Mouse (Mus musculus): ENCODE measurements around the gene Fkbp5.

The Fkbp5 gene

DNA sequence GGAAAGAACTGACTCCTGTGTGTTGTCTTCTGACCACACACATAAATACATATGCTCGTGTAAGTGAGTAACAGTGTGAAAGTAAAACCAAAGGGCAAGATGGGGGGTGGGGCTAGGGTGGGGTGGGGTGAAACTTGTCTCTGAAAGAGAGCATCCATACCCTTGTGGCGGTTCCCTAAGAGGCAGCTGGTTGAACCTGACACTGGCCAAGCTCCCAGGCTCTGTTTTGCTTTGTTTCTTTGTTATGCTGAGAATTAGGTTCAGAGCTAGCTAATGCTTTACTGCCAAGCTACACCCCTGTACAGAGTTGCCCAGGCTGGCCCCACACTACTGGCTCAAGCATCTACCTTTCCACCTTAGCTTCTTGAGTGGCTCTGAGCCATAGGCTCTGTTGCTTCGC is 16.9 kb downstream of the Fkbp5 start:
- DNase-seq (ENCODE audit: low read depth, low spot score): no peak
- no peaks in the 10 kb centered on the region for H3K27me3 ChIP-seq (ENCODE audit: control insufficient read depth, insufficient read depth, low read length, poor library complexity, severe bottlenecking)

GRCm38 (mm10) chr17:28499190-28499589 is 18.1 kb downstream of the Fkbp5 start:
- Histone ChIP-seq H3K27me3 (ENCODE audit: control insufficient read depth, insufficient read depth, low read length, poor library complexity, severe bottlenecking) (no peaks in the 10 kb centered on the region), H3K36me3 (ENCODE audit: control insufficient read depth, insufficient read depth, low read length, poor library complexity, severe bottlenecking) (no peaks in the 10 kb centered on the region; the same call in 1 of the 2 replicates)
- no peak for DNase-seq (ENCODE audit: low read depth, low spot score)

More for the DNA sequence above, 16.9 kb downstream of the Fkbp5 start:
- H3K36me3 ChIP-seq (ENCODE audit: control insufficient read depth, insufficient read depth, low read length, poor library complexity, severe bottlenecking): no peaks in the 10 kb centered on the region; the same call in 1 of the 2 replicates

DNA sequence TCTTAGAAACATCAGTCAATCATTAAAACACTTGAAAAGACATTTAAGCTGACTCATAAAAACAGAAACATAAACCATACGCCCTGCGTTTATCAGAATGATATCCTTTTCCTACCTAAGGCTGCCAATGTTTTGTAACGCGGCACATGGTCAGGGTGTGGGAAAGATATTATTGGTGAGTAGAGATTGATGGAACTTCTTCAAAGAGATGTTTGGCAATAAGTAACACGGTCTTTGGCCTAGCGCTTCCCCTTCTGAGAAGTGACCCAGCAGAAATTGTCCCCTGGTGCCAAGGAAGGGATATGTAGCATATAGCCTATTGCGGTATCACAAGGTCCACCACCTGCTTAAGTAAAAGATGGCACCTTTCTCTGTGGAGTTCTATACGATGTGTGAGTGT is 21.5 kb downstream of the Fkbp5 start:
- no peak for DNase-seq (ENCODE audit: low read depth, low spot score)
- no peaks in the 10 kb centered on the region for H3K27me3 ChIP-seq (ENCODE audit: control insufficient read depth, insufficient read depth, low read length, poor library complexity, severe bottlenecking)
- H3K36me3 ChIP-seq (ENCODE audit: control insufficient read depth, insufficient read depth, low read length, poor library complexity, severe bottlenecking): no peaks in the 10 kb centered on the region; the same call in 1 of the 2 replicates

DNA sequence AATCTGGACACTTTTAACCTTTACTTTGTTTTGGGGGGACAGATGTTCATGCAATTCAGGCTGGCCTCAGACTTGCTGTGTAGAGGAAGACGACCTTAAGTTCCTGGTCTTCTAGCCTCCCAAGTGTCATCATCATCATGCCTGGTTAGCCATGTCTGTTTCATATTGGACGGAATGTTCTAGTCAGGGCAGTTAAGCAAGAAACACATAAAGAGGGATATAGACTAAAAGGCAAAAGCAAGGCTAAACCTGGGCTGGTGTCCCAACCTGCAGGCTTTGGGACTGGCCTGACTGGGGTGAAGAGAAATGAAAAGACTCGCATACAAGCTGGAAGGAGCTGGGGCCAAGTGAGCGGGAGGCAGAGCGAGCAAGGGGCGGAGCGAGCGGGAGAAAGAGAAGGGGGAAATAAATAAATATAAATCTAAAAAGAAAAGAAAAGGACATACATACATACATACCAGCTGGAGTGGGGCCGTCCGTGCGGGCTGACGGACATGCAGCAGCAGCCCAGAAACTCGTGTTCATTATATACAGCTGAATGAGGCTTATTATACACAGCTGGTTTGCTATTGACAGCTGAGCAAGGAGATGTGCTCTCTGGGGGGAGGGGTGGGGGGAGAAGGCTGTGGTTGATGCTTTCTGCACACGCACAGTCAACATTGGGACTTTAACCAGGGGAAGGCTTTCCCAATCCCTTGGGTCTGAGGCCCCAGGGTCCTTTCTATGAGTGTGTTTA is 26.1 kb downstream of the Fkbp5 start:
- Histone ChIP-seq H3K27me3 (ENCODE audit: control insufficient read depth, insufficient read depth, low read length, poor library complexity, severe bottlenecking) (no peaks in the 10 kb centered on the region), H3K36me3 (ENCODE audit: control insufficient read depth, insufficient read depth, low read length, poor library complexity, severe bottlenecking) (no peaks in the 10 kb centered on the region)

DNA sequence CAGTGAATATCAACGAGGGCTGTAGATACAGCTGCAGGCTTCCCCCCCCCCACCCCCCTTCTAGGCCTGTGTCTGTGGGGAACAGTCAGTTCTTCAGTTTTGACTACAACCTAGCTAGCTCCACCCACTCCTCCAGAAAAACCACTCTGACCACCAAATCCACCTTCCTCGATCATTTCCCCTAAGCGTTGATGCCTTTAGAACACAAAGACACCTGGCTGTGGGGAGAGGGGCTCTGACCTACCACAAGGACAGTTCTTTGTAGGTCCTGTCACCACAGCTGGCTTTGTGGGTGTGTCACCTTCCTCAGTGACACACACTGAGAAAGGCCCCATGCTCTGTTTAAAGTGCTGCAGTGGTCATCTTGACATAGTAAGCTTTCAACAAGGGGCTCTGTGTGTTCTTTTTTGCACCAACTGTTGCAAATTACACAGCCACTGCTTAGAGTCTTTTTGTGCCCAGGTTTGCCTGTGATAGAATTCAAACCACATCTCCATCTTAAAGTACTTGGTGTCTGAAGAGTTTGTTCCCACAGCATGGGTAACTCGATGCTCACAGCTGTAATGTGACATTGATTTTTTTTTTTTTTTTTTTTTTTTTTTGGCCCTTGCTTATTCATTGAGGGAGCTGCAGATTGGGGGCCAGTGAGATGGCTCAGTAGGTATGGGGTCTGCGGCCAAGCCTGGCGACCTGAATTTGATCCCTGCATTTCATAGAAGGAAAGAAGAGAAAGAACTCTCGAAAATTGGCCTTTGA is 28.9 kb downstream of the Fkbp5 start:
- Histone ChIP-seq H3K27me3 (ENCODE audit: control insufficient read depth, insufficient read depth, low read length, poor library complexity, severe bottlenecking) (peaks cover 2% of the 10 kb centered on the region; the same call in 1 of the 2 replicates), H3K36me3 (ENCODE audit: control insufficient read depth, insufficient read depth, low read length, poor library complexity, severe bottlenecking) (no peaks in the 10 kb centered on the region)
- DNase-seq (ENCODE audit: low read depth, low spot score): peak; percentile 29

More for the DNA sequence above, 26.1 kb downstream of the Fkbp5 start:
- no peak for DNase-seq (ENCODE audit: low read depth, low spot score)

GRCm38 (mm10) chr17:28487584-28488257 is 29.6 kb downstream of the Fkbp5 start:
- Histone ChIP-seq H3K27me3 (ENCODE audit: control insufficient read depth, insufficient read depth, low read length, poor library complexity, severe bottlenecking) (peaks cover 2% of the 10 kb centered on the region; the same call in 1 of the 2 replicates), H3K36me3 (ENCODE audit: control insufficient read depth, insufficient read depth, low read length, poor library complexity, severe bottlenecking) (no peaks in the 10 kb centered on the region)
- no peak for DNase-seq (ENCODE audit: low read depth, low spot score)

DNA sequence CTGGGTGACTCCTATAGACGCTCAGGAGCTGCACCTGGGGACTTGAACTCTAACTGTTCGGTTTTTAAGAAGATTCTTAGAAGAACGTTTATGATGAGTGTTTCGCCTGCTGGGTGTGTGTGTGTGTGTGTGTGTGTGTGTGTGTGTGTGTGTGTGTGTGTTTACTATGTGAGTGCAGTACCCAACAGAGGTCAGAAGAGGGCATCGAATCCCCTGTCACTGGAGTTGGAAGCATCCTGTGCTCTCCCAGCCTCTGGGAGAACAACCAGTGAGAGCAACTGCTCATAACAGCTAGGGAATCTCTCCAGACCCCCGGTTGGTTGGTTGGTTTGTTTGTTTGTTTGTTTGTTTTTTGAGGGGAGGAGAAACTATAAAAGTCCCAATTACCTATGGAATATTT is 30.6 kb downstream of the Fkbp5 start:
- no peaks in the 10 kb centered on the region for H3K36me3 ChIP-seq (ENCODE audit: control insufficient read depth, insufficient read depth, low read length, poor library complexity, severe bottlenecking)
- peaks cover 2% of the 10 kb centered on the region; the same call in 1 of the 2 replicates for H3K27me3 ChIP-seq (ENCODE audit: control insufficient read depth, insufficient read depth, low read length, poor library complexity, severe bottlenecking)
- no peak for DNase-seq (ENCODE audit: low read depth, low spot score)

GRCm38 (mm10) chr17:28485977-28486400 is 31.3 kb downstream of the Fkbp5 start:
- Histone ChIP-seq H3K36me3 (ENCODE audit: control insufficient read depth, insufficient read depth, low read length, poor library complexity, severe bottlenecking) (no peaks in the 10 kb centered on the region), H3K27me3 (ENCODE audit: control insufficient read depth, insufficient read depth, low read length, poor library complexity, severe bottlenecking) (peaks cover 2% of the 10 kb centered on the region; the same call in 1 of the 2 replicates)
- DNase-seq (ENCODE audit: low read depth, low spot score): peak; percentile 97

DNA sequence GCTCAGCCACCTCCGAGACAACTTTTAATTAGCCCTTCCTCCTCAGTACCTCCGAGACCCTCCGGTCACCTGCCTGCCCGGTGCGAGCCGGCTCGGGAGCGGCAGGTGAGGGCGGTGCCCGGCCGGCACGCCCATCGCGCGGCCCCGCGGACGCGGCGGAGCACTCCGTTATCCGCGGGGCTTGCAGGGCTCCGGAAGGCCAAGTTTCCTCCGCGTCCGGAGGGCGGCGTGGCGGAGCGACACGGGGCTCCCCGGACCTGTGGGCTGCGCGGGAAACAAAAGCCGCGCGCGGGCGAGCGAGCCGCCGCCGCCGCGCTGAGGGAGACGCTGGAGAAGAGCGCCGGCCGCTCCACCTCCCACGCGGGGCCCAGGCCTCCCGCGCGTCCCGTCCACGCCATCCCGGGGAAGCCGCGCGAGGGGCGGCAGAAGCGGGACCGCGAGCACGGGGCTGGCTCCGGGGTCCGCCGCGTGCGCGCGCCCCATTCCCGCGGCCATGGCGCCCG is 31.8 kb downstream of the Fkbp5 start:
- DNase-seq (ENCODE audit: low read depth, low spot score): peak; percentile 55
- peaks cover 2% of the 10 kb centered on the region; the same call in 1 of the 2 replicates for H3K27me3 ChIP-seq (ENCODE audit: control insufficient read depth, insufficient read depth, low read length, poor library complexity, severe bottlenecking)
- H3K36me3 ChIP-seq (ENCODE audit: control insufficient read depth, insufficient read depth, low read length, poor library complexity, severe bottlenecking): no peaks in the 10 kb centered on the region

GRCm38 (mm10) chr17:28484704-28485445 is 32.5 kb downstream of the Fkbp5 start:
- peak; percentile 14 for DNase-seq (ENCODE audit: low read depth, low spot score)
- Histone ChIP-seq H3K27me3 (ENCODE audit: control insufficient read depth, insufficient read depth, low read length, poor library complexity, severe bottlenecking) (peaks cover 2% of the 10 kb centered on the region; the same call in 1 of the 2 replicates), H3K36me3 (ENCODE audit: control insufficient read depth, insufficient read depth, low read length, poor library complexity, severe bottlenecking) (no peaks in the 10 kb centered on the region)

DNA sequence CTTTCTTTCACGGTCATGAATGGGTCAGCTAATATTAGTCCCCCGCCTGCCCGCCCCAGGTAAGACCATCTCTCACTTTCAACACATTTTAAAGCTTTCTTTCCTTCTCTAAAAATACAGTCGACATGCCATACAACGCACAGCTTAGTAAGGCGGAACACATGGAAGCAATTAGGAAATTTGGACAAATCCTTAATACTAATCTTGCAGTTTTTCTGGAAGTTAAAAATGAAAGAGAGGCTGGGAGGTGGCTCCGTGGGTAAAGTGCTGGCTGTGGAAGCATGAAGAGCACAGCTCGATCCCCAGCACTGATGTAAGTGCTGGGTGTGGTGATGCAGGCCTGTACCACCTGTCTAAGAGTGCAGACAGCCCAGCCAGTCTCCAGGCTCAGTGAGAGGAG is 39.9 kb downstream of the Fkbp5 start:
- DNase-seq (ENCODE audit: low read depth, low spot score): no peak
- H3K27me3 ChIP-seq (ENCODE audit: control insufficient read depth, insufficient read depth, low read length, poor library complexity, severe bottlenecking): no peaks in the 10 kb centered on the region
- no peaks in the 10 kb centered on the region for H3K36me3 ChIP-seq (ENCODE audit: control insufficient read depth, insufficient read depth, low read length, poor library complexity, severe bottlenecking)

DNA sequence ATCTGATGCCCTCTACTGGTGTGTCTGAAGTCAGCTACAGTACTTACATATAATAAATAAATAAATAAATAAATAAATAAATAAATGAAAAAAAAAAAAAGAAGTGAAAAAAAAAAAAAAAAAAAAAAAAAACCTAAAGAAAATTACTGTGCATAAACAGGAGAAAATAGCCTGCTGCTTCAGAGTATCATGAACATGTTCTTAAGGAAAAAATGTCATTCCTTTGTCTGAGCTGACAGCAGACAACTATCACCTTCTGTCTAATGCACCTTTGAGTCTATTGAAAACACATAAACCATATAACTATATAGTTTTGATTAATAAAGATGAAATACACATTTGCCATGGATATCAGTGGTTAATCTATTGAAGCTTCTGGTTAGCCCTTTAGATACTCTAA is 40.9 kb downstream of the Fkbp5 start:
- DNase-seq (ENCODE audit: low read depth, low spot score): no peak
- no peaks in the 10 kb centered on the region for H3K27me3 ChIP-seq (ENCODE audit: control insufficient read depth, insufficient read depth, low read length, poor library complexity, severe bottlenecking)
- no peaks in the 10 kb centered on the region for H3K36me3 ChIP-seq (ENCODE audit: control insufficient read depth, insufficient read depth, low read length, poor library complexity, severe bottlenecking)

DNA sequence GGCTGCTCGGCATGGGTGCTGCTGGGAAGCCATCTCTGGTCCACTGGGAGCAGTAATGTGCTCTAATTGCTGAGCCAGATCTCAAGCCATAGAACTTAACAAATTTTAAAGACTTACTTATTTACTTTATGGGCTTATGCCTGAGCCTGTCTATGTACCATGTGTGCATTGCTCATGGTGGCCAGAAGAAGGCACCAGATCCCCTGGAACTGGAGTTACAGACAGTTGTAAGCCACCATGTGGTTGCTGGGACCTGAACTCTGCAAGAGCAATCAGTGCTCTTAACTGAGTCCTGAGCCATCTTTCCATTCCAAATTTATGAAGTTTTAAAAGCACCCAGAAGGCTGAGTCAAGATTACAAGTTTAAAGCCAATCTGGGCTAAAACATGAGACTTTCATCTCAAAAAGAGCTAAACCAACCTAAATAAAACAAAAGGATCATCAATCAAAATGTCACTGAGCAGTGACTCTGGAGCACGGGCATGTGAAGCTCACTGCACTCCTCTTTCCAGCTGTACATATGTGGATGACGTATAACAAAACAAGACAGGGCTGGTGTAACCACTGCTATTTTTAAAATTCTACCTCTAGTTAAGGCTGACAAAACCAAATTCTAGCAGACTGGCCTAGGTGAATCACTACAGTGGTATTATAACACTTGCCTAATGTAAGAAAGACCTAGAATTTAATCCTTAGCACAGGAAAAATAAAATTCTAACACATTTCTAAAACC is 41.6 kb downstream of the Fkbp5 start:
- H3K36me3 ChIP-seq (ENCODE audit: control insufficient read depth, insufficient read depth, low read length, poor library complexity, severe bottlenecking): no peaks in the 10 kb centered on the region
- no peaks in the 10 kb centered on the region for H3K27me3 ChIP-seq (ENCODE audit: control insufficient read depth, insufficient read depth, low read length, poor library complexity, severe bottlenecking)
- peak; percentile 52 for DNase-seq (ENCODE audit: low read depth, low spot score)
